In genomic region chr13:23738041-23738440, GRCm38 (mm10) we compare ENCODE assay signal across 8 mouse cellular contexts. TPM values are rescaled to one million over a fixed set of nuclear protein-coding genes. Genes with fewer than 3 reads are reported as not detected.
DNase-seq lines count a peak whose midpoint lies in the region; ATAC-seq lines count a peak whose summit lies in the region.

No protein-coding gene starts in this region.

- DNase-seq in lung, postnatal 14 days: no peak
- peak; percentile 58 for DNase-seq in embryo, embryonic 9.5 days (ENCODE audit: extremely low spot score)
- no peak for DNase-seq in midbrain, embryonic 14.5 days
- DNase-seq in left cerebral cortex, adult 9 months (ENCODE audit: low spot score in 2 of 2): no peak
- no peak for DNase-seq in urinary bladder, postnatal 4 days (ENCODE audit: low spot score in 2 of 2)

- H3K9me3 ChIP-seq in lung, embryonic 16.5 days (ENCODE audit: control insufficient read depth, low read length): no peaks in the 10 kb centered on the region
- no peaks in the 10 kb centered on the region for H3K9me3 ChIP-seq in hindbrain, embryonic 15.5 days
- H3K9me3 ChIP-seq in midbrain, embryonic 14.5 days (ENCODE audit: control insufficient read depth, low read length): no peaks in the 10 kb centered on the region

- H3K4me1 ChIP-seq in lung, embryonic 16.5 days (replicated peaks; ENCODE audit: control insufficient read depth, insufficient read depth, low read length): peaks cover 10% of the 10 kb centered on the region; the same call in 1 of the 2 replicates
- H3K4me1 ChIP-seq in hindbrain, embryonic 15.5 days (replicated peaks): peaks cover 23% of the 10 kb centered on the region
- H3K4me1 ChIP-seq in midbrain, embryonic 14.5 days (ENCODE audit: control insufficient read depth, insufficient read depth, low read length): peaks cover 19% of the 10 kb centered on the region

- ATAC-seq in lung, embryonic 16.5 days (ENCODE audit: low read depth): no peak
- ATAC-seq in hindbrain, embryonic 15.5 days (ENCODE audit: low FRiP score, low read depth): no peak
- no peak for ATAC-seq in midbrain, embryonic 14.5 days (ENCODE audit: low FRiP score, low TSS enrichment)
- no peak for ATAC-seq in monocyte, adult 5-6 weeks (replicated peaks; ENCODE audit: insufficient number of reproducible peaks, low FRiP score, low TSS enrichment, poor library complexity, severe bottlenecking)

- no peaks in the 10 kb centered on the region for H3K27me3 ChIP-seq in lung, embryonic 16.5 days (ENCODE audit: control insufficient read depth, insufficient read depth, low read depth, low read length)
- no peaks in the 10 kb centered on the region for H3K27me3 ChIP-seq in hindbrain, embryonic 15.5 days
- H3K27me3 ChIP-seq in midbrain, embryonic 14.5 days (ENCODE audit: control insufficient read depth, insufficient read depth, low read length): no peaks in the 10 kb centered on the region

- H3K27ac ChIP-seq in lung, embryonic 16.5 days (ENCODE audit: low read length): peak overlapping the region; percentile 100
- peak overlapping the region; percentile 89 for H3K27ac ChIP-seq in hindbrain, embryonic 15.5 days (replicated peaks)
- H3K27ac ChIP-seq in midbrain, embryonic 14.5 days (replicated peaks; ENCODE audit: low read depth, low read length): peak overlapping the region; percentile 42

- no peaks in the 10 kb centered on the region for H3K36me3 ChIP-seq in lung, embryonic 16.5 days (ENCODE audit: control insufficient read depth, insufficient read depth, low read length)
- H3K36me3 ChIP-seq in hindbrain, embryonic 15.5 days: no peaks in the 10 kb centered on the region
- H3K36me3 ChIP-seq in midbrain, embryonic 14.5 days (ENCODE audit: control insufficient read depth, insufficient read depth, low read length): no peaks in the 10 kb centered on the region

- 22% methylated on average over 4 of the region's 4 CpGs for WGBS in lung, embryonic 16.5 days
- 22% methylated on average over 4 of the region's 4 CpGs for WGBS in hindbrain, embryonic 15.5 days
- WGBS in midbrain, embryonic 14.5 days: 17% methylated on average over 4 of the region's 4 CpGs

- H3K4me3 ChIP-seq in lung, embryonic 16.5 days (ENCODE audit: low read length): peak overlapping the region; percentile 71
- H3K4me3 ChIP-seq in hindbrain, embryonic 15.5 days: peak overlapping the region; percentile 58
- peak overlapping the region; percentile 48 for H3K4me3 ChIP-seq in midbrain, embryonic 14.5 days (replicated peaks; ENCODE audit: low read depth, low read length)

- H3K9ac ChIP-seq in lung, embryonic 16.5 days (ENCODE audit: low read length): peak overlapping the region; percentile 63
- peak overlapping the region; percentile 62; the same call in 1 of the 2 replicates for H3K9ac ChIP-seq in hindbrain, embryonic 15.5 days
- H3K9ac ChIP-seq in midbrain, embryonic 14.5 days (replicated peaks; ENCODE audit: low read length): peak overlapping the region; percentile 24; the same call in 1 of the 2 replicates

- peak overlapping the region; percentile 92 for H3K4me2 ChIP-seq in lung, embryonic 16.5 days (ENCODE audit: low read depth, low read length)
- H3K4me2 ChIP-seq in hindbrain, embryonic 15.5 days: peak overlapping the region; percentile 100
- peak overlapping the region; percentile 98 for H3K4me2 ChIP-seq in midbrain, embryonic 14.5 days (ENCODE audit: low read length)

RNA-seq across cellular contexts. Expression of gene Hist1h1c, which starts 0.6 kb away (rescaled TPM):
- 36.9 and 37.8 TPM in 2 replicates for polyA plus RNA-seq in lung, embryonic 16.5 days (2015; fragmentation: Nextera tagmentation; extraction: Ambion mirVana)
- polyA plus RNA-seq in hindbrain, embryonic 15.5 days (2015; fragmentation: Nextera tagmentation; extraction: Ambion mirVana): 7.7 and 10.4 TPM in 2 replicates
- polyA plus RNA-seq in midbrain, embryonic 14.5 days (2014; fragmentation: Nextera tagmentation; extraction: Ambion mirVana): 5.7 and 9.2 TPM in 2 replicates
- 589 to 739 TPM (median 677 TPM) in 3 replicates for total RNA-seq in monocyte, adult 5-6 weeks (2017)

RNA-seq across cellular contexts. Expression of gene Hist1h3c, which starts 7.4 kb away (rescaled TPM):
- polyA plus RNA-seq in lung, embryonic 16.5 days (2015; fragmentation: Nextera tagmentation; extraction: Ambion mirVana): 5.9 and 9.7 TPM in 2 replicates
- polyA plus RNA-seq in hindbrain, embryonic 15.5 days (2015; fragmentation: Nextera tagmentation; extraction: Ambion mirVana): 1.1 and 1.6 TPM in 2 replicates
- 1.2 TPM in 2 replicates for polyA plus RNA-seq in midbrain, embryonic 14.5 days (2014; fragmentation: Nextera tagmentation; extraction: Ambion mirVana)
- 6.8 TPM in 1 of 3 replicates, not detected in the others for total RNA-seq in monocyte, adult 5-6 weeks (2017)

RNA-seq across cellular contexts. Expression of gene Hist1h2bb, which starts 8.5 kb away (rescaled TPM):
- 4.0 and 4.9 TPM in 2 replicates for polyA plus RNA-seq in lung, embryonic 16.5 days (2015; fragmentation: Nextera tagmentation; extraction: Ambion mirVana)
- polyA plus RNA-seq in hindbrain, embryonic 15.5 days (2015; fragmentation: Nextera tagmentation; extraction: Ambion mirVana): 0.54 TPM in 1 of 2 replicates, not detected in the other
- polyA plus RNA-seq in midbrain, embryonic 14.5 days (2014; fragmentation: Nextera tagmentation; extraction: Ambion mirVana): 0.51 TPM in 1 of 2 replicates, not detected in the other
- total RNA-seq in monocyte, adult 5-6 weeks (2017): 151 to 300 TPM (median 178 TPM) in 3 replicates

RNA-seq across cellular contexts. Expression of gene Hist1h2ab, which starts 12.9 kb away (rescaled TPM):
- 33.4 and 44.6 TPM in 2 replicates for polyA plus RNA-seq in lung, embryonic 16.5 days (2015; fragmentation: Nextera tagmentation; extraction: Ambion mirVana)
- 7.4 and 9.8 TPM in 2 replicates for polyA plus RNA-seq in hindbrain, embryonic 15.5 days (2015; fragmentation: Nextera tagmentation; extraction: Ambion mirVana)
- polyA plus RNA-seq in midbrain, embryonic 14.5 days (2014; fragmentation: Nextera tagmentation; extraction: Ambion mirVana): 11.3 and 13.5 TPM in 2 replicates
- 64.3 to 74.6 TPM in 2 of 3 replicates, not detected in the other for total RNA-seq in monocyte, adult 5-6 weeks (2017)

RNA-seq across cellular contexts. Expression of gene Hist1h3b, which starts 14.0 kb away (rescaled TPM):
- 13.3 and 14.0 TPM in 2 replicates for polyA plus RNA-seq in lung, embryonic 16.5 days (2015; fragmentation: Nextera tagmentation; extraction: Ambion mirVana)
- 1.8 and 3.1 TPM in 2 replicates for polyA plus RNA-seq in hindbrain, embryonic 15.5 days (2015; fragmentation: Nextera tagmentation; extraction: Ambion mirVana)
- polyA plus RNA-seq in midbrain, embryonic 14.5 days (2014; fragmentation: Nextera tagmentation; extraction: Ambion mirVana): 3.5 and 4.0 TPM in 2 replicates
- total RNA-seq in monocyte, adult 5-6 weeks (2017): 9.7 TPM in 1 of 3 replicates, not detected in the others

Comparison
In these comparisons a context has a peak if more than half of its experiments do, and no peak if none do; other contexts are left out.
1. H3K27ac ChIP-seq: peak in every context shown above with its lines; median percentile 100 in lung, embryonic 16.5 days; 89 in hindbrain, embryonic 15.5 days; 42 in midbrain, embryonic 14.5 days.